Mouse (Mus musculus): ENCODE results near the gene Parp11.

DNA sequence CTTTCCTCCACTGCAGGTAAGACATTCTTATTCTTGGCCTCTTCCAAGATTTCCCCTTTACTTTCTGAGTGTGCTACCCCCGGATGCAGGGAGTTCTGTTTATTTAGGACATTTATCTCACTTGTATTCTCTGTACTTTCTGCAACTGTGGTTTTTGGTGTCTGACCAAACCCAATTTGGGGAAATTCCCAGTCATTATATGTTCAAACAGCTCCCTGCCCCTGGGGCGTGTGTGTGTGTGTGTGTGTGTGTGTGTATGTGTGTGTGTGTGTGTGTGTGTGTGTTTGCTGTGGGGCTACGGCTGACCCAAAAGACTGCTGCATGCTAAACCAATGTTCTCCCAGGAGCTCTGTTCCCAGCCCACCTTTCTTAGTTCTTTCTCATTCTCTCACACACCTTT is 45.2 kb upstream of the Parp11 start:
- TF ChIP-seq CTCF (IDR thresholded peaks at IDR 0.05; ENCODE audit: low read depth) (no peak), EP300 (IDR thresholded peaks at IDR 0.05; ENCODE audit: low read depth) (no peak)

Measured in liver, postnatal 0 days (tissue).